Mouse (Mus musculus) liver, adult 2 months (tissue): ENCODE data around the gene Slc2a9. TPM values are rescaled to one million over a fixed set of nuclear protein-coding genes. Genes with fewer than 3 reads are reported as not detected.

ENCODE experiments used
- DNase-seq: peaks from one replicate; pipeline ENCODE4 v3.0.0-alpha.2; 2011; ENCODE audit warnings: low read depth, low spot score; ENCODE audit errors: extremely low read depth
- H3K27ac ChIP-seq: fragments of 200-500 bp; replicated peaks from 2 replicates; pipeline ENCODE4 v1.5.1; 2012; ENCODE audit warnings: low read depth, mild to moderate bottlenecking, control low read depth, inconsistent platforms, low read length; ENCODE audit not compliant: insufficient read depth
- H3K27me3 ChIP-seq: fragments of 200-500 bp; 2 replicates; pipeline ENCODE4 v1.6.1; 2012; ENCODE audit warnings: mild to moderate bottlenecking, moderate library complexity, low read length, inconsistent platforms; ENCODE audit not compliant: control insufficient read depth, insufficient read depth
- H3K36me3 ChIP-seq: fragments of 200-500 bp; 2 replicates; pipeline ENCODE4 v1.6.1; 2012; ENCODE audit warnings: low read length, inconsistent platforms; ENCODE audit not compliant: control insufficient read depth, insufficient read depth
- H3K4me1 ChIP-seq: fragments of 200-500 bp; 2 replicates; pipeline ENCODE4 v1.6.1; 2011; ENCODE audit warnings: low read length; ENCODE audit not compliant: control insufficient read depth, insufficient read depth
- H3K4me3 ChIP-seq: fragments of 200-500 bp; 2 replicates; pipeline ENCODE4 v1.5.1; 2011; ENCODE audit warnings: low read depth, mild to moderate bottlenecking, control low read depth, low read length, moderate library complexity; ENCODE audit not compliant: insufficient read depth
- H3K79me2 ChIP-seq: fragments of 200-500 bp; 2 replicates; pipeline ENCODE4 v1.6.1; 2012; ENCODE audit warnings: inconsistent platforms, mild to moderate bottlenecking, low read length, moderate library complexity; ENCODE audit not compliant: control insufficient read depth, insufficient read depth
- H3K9ac ChIP-seq: fragments of 200-500 bp; 2 replicates; pipeline ENCODE4 v1.6.1; 2012; ENCODE audit warnings: low read depth, mild to moderate bottlenecking, control low read depth, inconsistent platforms, low read length
- CTCF ChIP-seq: fragments of 200-500 bp; IDR thresholded peaks from 2 replicates; pipeline ENCODE4 v1.5.1; 2011; ENCODE audit warnings: low read depth, low read length, control low read depth
- POLR2A ChIP-seq: fragments of 200-500 bp; IDR thresholded peaks from 2 replicates; pipeline ENCODE4 v1.6.1; 2011; ENCODE audit warnings: low read length, control low read depth; ENCODE audit not compliant: insufficient read depth; ENCODE audit errors: extremely low read depth
- WGBS: fragments of 180-500 bp; shearing (Covaris S2); methylation state at CpG from one replicate; pipeline ENCODE4 v1.1.7; 2018; 5-methylcytosine and 5-hydroxymethylcytosine counted together
- polyA plus RNA-seq: library from polyadenylated mRNA; depleted of rRNA; stranded (reverse); fragments of >200 nt; gene quantifications from 2 replicates; pipeline ENCODE4 v1.2.3, GENCODE M21; 2012
- total RNA-seq: library from RNA; depleted of rRNA; stranded (reverse); fragments of >200 nt; gene quantifications from 2 replicates; pipeline ENCODE4 v1.2.3, GENCODE M21; 2014

Slc2a9 gene
- total and polyA plus RNA-seq, 2 experiments, result 33.0 to 48.3 TPM

GRCm38 (mm10) chr5:38544423-38545415 is 41.8 kb upstream of the Slc2a9 start:
- H3K27ac ChIP-seq, result no peak overlapping the region
- no peak overlapping the region for H3K9ac ChIP-seq
- H3K4me3 ChIP-seq, result no peak overlapping the region
- DNase-seq, result no peak
- H3K27me3 ChIP-seq, result no peaks in the 10 kb centered on the region
- no peak for TF ChIP-seq CTCF
- no peak for TF ChIP-seq POLR2A
- H3K36me3 ChIP-seq, result peaks cover 53% of the 10 kb centered on the region
- peaks cover 5% of the 10 kb centered on the region; the same call in 1 of the 2 replicates for H3K4me1 ChIP-seq
- no peaks in the 10 kb centered on the region for H3K79me2 ChIP-seq
- WGBS, result 79% methylated on average over 5 of the region's 5 CpGs

- DNase-seq, result peak; percentile 27
- H3K27me3 ChIP-seq, result no peaks in the 10 kb centered on the region
- no peak overlapping the region for H3K4me3 ChIP-seq
- peaks cover 2% of the 10 kb centered on the region; the same call in 1 of the 2 replicates for H3K4me1 ChIP-seq
- no peak overlapping the region for H3K9ac ChIP-seq
- no peak overlapping the region for H3K27ac ChIP-seq
- 80% methylated on average over 4 of the region's 4 CpGs for WGBS
- no peak for TF ChIP-seq CTCF
- no peak for TF ChIP-seq POLR2A
- H3K79me2 ChIP-seq, result no peaks in the 10 kb centered on the region
- peaks cover 58% of the 10 kb centered on the region for H3K36me3 ChIP-seq
These were observed 40.7 kb upstream of the Slc2a9 start for GRCm38 (mm10) chr5:38543496-38544217.

- Histone ChIP-seq H3K4me1 (peaks cover 2% of the 10 kb centered on the region; the same call in 1 of the 2 replicates), H3K4me3 (no peak overlapping the region), H3K79me2 (no peaks in the 10 kb centered on the region), H3K27ac (no peak overlapping the region), H3K36me3 (peaks cover 56% of the 10 kb centered on the region), H3K27me3 (no peaks in the 10 kb centered on the region), H3K9ac (no peak overlapping the region)
- 95% methylated on average over 3 of the region's 3 CpGs for WGBS
- TF ChIP-seq CTCF, result no peak
- DNase-seq, result no peak
These were observed 38.8 kb upstream of the Slc2a9 start for GRCm38 (mm10) chr5:38541728-38542127.

- H3K9ac ChIP-seq, result no peak overlapping the region
- peaks cover 53% of the 10 kb centered on the region for H3K36me3 ChIP-seq
- WGBS, result 96% methylated on average over 1 of the region's 1 CpGs
- H3K79me2 ChIP-seq, result no peaks in the 10 kb centered on the region
- no peak overlapping the region for H3K27ac ChIP-seq
- TF ChIP-seq CTCF (no peak), POLR2A (no peak)
- peaks cover 2% of the 10 kb centered on the region; the same call in 1 of the 2 replicates for H3K4me1 ChIP-seq
- no peaks in the 10 kb centered on the region for H3K27me3 ChIP-seq
- DNase-seq, result no peak
- no peak overlapping the region for H3K4me3 ChIP-seq
These were observed 38.0 kb upstream of the Slc2a9 start for GRCm38 (mm10) chr5:38540898-38541297.

- Histone ChIP-seq H3K36me3 (peaks cover 45% of the 10 kb centered on the region), H3K9ac (no peak overlapping the region), H3K79me2 (no peaks in the 10 kb centered on the region), H3K27ac (no peak overlapping the region), H3K4me3 (no peak overlapping the region), H3K4me1 (no peaks in the 10 kb centered on the region), H3K27me3 (no peaks in the 10 kb centered on the region)
- 95% methylated on average over 8 of the region's 8 CpGs for WGBS
- DNase-seq, result no peak
- TF ChIP-seq POLR2A (no peak), CTCF (no peak)
These were observed 35.6 kb upstream of the Slc2a9 start for GRCm38 (mm10) chr5:38538508-38538907.
